Mouse (Mus musculus): ENCODE data around the gene Ano6.

- TF ChIP-seq CTCF (IDR thresholded peaks at IDR 0.05; ENCODE audit: extremely low read depth, insufficient read length, insufficient replicate concordance, low read depth, low read length) (no peak), POLR2A (IDR thresholded peaks at IDR 0.05; ENCODE audit: low read depth, low read length) (no peak)
These were observed 20.3 kb upstream of the Ano6 start for GRCm38 (mm10) chr15:95770307-95770706.

Measured in small intestine, adult 2 months (tissue).